Mouse (Mus musculus) frontal cortex, adult 2 months (tissue): ENCODE data around the gene Clp1. TPM values are rescaled to one million over a fixed set of nuclear protein-coding genes. Genes with fewer than 3 reads are reported as not detected.
"Not testable (repeated sequence)": the region's sequence is repeated elsewhere in the genome, so short reads cannot be mapped to it uniquely, and the experiment has no call there.

Experiments used
- DNase-seq, 2 experiments: peaks; one replicate each; pipeline ENCODE4 v3.0.0; 2022; ENCODE audit warnings: low spot score in 1 of 2; ENCODE audit errors: extremely low spot score in 1 of 2
- polyA plus RNA-seq: library from polyadenylated mRNA; depleted of rRNA; stranded (reverse); fragments of >200 nt; gene quantifications from 2 replicates; pipeline ENCODE4 v1.2.3, GENCODE M21; 2012

Clp1 gene
- polyA plus RNA-seq, 1 experiment: 9.4 TPM

DNA sequence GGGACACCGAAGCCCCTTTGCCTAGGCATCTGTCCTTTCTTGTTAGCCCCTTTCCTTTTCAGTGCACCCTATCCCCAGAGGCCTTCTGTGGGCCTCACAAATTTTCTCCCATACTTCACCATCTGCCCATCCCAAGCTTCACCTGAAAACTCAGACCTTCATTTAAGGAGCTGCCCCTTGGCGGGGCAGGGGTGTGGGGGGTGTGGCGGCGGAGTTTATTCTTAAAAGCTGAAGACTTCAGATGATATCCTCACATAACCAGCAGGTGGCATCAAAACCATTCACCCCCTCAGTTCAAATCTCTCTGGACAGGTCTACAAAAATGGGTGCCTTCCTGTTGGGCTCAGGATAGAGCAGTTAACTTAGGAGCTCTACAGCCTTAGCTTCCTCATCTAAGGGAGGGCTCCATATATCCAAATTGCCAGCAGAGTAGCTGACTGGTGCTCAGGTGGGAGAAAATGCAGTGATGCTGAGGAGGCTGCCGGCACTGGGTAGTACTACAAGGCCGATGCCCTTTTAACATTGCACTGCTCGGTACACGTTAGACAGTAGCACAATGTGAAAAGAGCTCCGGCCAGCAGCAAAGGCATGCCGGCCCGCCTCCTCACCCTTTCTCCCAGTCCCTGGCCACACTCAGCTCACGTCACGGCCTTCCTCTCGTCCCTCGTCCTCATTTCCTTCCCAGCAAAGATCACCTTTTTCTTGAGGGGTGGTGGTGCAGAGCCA, 13.6 kb upstream of the Clp1 start:
- DNase-seq: peak in 1 of 2 experiments; percentile 45

DNA sequence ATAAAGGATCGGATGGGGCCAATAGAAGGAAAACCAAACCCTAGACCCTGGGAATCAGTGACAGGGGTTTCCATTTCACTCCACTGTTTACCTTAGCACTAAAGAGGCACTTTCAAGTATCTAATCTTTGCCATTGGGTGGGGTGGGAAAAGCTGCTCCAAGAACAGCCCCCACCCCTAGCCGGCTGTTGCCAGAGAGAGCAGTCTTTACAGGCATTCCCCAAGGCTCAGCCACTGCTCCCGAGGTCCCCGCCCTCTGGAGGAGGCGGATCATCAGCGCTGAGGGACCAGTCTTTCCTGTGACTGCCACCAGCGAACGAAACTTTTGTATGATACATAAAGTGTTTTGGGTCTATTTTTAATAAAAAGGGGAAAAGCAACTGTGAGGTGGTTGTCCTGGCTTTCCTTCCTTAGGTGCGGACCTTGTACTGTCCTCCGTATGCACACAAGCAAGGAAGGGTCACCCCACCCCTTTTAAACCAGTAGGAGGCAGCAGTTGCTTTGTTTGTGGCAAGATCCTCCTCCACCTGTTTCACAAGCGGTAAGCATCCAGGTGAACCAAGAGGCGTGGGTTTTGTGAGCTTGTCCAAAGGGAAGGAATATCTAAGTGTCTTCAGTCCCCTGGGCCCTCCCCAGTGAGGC, 11.2 kb upstream of the Clp1 start:
- no peak for DNase-seq

DNA sequence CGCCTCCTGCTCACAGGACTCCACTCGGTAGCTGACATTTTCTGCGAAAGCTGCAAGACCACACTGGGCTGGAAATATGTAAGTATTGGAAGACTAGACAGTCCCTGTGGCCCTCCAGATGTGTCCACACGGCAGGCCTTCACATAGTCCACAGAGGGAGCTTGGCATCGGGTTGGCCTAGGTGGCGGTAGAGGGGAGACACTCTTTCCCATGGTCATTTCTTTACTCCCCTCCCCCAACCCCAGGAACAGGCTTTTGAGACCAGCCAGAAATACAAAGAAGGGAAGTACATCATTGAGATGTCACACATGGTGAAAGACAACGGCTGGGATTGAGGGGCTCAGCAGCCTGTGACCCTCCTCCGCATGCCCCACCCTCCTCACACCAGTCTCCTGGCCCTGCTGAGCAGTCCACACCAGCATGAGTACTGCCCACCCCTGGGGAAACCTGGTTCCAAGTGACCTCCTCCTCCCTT, 10.3 kb upstream of the Clp1 start:
- DNase-seq: no peak

DNA sequence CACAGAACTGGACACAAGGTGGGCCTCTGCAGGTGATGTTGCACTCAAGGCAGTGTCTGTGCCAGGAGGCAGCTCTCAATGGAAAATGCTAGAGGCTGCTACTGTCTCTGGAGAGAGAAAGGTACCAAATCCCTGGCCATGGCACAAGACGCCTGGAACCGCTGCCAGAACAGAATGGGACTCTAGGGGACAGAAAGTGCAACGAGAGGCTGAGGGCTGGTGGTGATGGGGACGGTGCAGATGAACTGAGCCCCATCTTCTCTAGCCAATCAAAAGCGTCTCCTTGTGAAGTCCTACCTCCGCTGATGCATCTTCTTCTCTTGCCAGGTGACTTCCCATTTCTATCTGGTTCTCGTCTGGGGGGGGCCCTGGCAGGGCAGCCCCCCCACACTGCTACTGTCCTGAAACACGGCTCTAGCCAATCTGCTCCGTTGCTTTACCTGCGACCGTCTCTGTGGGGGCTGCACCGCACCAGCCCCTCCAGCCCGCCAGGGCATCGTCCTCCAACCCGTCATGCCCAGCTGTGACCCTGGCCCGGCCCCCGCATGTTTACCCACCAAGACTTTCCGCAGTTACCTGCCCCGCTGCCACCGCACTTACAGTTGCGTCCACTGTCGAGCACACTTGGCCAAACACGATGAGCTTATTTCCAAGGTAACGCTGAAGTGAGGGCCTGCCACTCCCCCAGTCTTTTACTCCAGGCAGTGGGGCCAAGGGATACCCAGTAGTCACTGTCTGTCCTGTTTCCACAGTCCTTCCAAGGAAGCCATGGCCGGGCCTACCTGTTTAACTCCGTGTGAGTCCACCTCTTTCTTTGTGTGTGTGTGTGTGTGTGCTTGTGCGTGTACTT, 9.4 kb upstream of the Clp1 start:
- DNase-seq: no peak

DNA sequence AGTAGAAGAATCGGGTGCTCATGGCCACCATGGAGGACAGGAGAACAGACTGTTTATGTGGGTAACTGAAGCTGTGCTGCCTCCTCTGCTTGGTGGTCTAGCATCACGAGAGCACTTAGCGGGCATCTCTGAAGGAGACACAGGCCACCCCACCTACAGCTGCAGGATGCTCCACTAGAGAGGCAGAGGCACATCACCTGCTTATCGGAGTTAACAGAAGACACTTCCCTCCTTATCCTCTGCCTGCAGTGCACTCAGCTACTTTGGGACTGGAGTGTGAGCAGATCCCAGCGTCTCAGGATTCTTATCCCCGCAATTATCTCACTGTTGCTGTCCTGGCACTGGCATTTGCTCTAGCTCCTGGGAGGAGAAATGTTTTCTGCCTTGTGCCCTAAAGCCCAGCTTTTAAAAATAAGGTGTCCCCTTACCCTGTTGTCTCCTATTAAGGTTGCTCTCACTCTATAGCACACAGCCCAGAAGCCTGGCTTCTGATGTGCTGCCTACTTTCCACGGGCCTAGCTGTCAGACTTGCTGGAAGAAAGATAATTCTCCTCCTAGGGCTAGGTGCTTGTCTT, 8.3 kb upstream of the Clp1 start:
- DNase-seq: no peak

DNA sequence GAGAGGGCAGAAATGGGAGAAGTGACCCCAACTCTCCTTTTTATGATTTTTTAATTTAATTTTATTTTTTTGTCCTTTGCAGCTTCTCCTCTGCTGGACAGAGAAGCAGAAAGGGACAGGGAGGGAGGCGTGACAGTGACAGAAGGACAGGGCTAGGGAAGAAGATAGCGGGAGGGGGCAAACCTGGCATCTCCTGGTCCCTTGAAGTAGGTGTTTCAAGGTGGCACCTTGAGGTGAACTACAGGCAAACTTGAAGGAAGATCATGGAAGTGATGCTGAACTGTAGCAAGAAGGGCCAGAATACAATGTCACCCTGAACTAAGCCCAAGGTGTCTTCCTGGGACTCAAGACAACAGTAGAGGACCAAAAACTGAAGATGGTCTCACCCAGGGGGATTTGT, 7.8 kb upstream of the Clp1 start:
- DNase-seq: no peak

DNA sequence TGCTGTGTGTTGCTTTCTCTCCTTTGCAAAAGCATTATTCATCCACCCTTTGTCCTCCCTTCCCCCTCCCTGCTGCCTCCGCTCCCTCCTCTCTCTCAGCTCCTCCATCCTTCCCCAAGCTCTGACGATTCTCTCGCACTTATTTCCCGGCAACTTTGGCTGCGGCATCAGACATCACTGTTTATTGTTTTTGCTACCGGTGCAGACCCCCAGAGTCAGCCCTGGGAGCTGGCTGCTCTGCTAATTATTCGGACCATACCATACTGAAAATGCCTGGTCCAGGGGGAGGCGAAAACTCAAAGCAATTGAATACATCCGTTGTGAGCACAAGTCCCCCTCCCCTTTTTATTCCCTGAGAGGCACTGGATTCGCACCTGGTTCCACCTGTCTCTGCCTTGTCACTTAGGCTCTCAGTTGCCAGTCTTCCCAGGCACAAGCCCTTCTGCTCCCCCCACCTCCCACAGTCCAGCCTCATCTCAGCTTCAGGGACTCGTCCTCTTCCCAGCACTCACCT, 7.3 kb upstream of the Clp1 start:
- DNase-seq: peak in 1 of 2 experiments; percentile 50

DNA sequence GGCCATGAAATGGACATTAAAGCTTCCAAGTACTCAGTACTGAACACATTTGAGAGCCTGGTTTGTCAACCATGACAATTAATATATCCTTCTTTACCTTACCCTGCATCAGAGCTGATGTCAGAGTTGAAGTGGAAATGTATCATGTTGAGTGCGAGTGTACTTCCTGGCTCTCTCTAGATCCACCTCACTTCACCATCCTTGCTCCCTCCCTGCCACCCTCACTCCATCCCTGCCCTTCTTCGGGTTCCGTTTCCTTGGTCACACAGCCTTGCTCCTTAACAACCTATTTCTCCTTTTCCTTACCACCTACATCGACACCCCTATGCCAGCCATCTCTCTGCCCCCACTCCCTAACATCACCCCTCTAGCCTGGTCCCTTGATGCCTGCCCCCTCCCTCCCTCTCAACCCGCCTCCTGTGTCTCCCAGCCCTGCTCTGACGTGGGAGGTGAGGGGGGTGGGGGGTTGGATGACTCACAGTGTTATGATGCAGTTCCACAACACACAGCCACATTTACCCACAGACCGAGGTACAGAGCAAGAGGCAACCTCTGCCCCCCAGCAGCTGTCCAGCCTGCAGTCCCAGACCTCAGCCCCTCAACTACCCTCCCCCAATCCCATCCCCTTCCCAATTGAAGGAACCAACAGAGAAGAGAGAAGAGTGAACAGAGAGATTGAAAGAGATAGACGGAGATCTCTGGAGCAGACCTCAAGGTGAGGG, 6.6 kb upstream of the Clp1 start, which contains the start of gene Ypel4:
Gene Ypel4, plus strand, starts transcription at position 480 of the 722 bp plus-strand sequence.
- peak; percentile 70 to 81 for DNase-seq

DNA sequence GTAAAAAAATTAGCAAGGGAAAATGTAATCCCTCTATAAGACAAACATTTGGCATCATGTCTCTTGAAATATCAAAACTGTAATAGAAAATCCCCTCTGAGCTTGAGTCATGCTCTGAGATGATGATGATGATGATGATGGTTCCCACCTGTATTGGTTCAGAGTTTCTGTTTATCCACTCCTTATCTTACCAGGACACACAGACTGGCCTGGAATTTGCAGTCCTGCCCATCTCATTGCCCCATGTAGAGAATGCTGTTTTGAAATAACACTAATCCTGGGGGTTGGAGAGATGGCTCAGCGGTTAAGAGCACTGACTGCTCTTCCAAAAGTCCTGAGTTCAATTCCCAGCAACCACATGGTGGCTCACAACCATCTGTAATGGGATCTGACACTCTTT, 5.2 kb upstream of the Clp1 start:
- DNase-seq: no peak

DNA sequence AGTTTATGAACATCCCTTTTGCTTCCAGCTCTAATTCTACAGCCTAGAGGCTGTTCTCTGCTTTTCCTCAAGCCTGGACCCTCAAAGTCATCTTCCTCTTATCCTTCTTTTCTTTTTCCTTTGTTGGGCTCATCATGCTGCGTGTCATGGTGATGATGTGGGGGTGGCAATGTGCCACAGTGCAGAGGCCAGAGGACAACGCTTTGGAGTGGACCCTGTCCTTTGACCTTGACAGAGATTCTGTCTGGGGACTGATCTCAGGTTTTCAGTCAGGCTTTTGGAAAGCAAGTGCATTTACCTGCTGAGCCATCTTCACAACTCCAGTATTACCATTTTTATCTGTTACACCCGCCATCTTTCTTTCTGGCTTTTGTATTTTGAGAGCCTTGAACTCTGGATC, 4.1 kb upstream of the Clp1 start:
- no peak for DNase-seq

DNA sequence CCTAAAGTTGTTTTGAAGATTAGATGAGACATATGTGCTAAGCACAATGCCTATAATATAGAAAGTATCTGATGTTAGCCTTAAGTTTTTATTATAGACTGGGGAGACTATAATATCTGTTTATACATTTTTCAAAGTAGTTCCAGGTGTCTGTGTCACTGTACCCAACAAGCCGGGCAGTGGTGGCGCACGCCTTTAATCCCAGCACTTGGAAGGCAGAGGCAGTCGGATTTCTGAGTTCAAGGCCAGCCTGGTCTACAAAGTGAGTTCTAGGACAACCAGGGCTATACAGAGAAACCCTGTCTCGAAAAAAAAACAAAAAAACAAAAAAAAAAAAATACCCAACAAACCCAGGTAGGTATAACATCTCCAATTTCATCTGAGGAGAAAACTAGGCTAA, 1.0 kb upstream of the Clp1 start:
- not testable (repeated sequence) for DNase-seq

DNA sequence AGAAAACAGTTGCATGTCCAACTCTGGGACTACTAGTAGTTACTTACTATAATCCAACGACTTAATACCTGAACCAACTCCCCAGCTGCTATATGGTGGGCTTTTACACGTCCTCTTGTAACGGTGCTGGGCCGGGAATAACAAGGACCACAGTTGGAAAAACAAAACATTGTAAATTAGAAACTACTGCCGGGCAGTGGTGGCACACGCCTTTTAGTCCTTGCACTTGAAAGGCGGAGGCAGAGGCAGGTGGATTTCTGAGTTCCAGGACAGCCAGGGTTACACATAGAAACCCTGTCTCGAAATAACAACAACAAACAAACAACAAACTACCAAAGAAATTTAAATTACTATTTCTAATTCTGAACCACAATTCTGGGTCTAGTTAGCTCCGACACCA, 434 bp downstream of the Clp1 start:
- DNase-seq: no peak

DNA sequence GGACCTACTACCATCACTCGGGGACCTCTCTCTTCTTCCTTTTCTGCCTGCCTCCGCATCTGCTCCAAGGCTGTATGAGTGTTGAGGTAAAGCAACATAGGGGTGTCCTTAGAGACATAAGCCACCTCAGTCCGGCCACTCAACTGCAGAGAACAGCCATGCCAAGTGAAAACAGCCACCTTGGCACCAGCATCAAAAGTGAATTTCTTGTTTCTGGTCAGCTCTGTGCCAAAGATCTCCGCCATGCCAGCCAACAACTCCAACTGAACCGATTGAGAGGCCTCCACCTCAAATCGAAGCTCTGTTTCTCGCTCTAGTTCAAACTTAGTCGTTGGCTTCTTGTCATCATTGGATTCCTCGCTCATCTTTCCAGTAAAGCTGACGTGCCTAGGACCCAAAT, 1.4 kb downstream of the Clp1 start:
- no peak for DNase-seq

DNA sequence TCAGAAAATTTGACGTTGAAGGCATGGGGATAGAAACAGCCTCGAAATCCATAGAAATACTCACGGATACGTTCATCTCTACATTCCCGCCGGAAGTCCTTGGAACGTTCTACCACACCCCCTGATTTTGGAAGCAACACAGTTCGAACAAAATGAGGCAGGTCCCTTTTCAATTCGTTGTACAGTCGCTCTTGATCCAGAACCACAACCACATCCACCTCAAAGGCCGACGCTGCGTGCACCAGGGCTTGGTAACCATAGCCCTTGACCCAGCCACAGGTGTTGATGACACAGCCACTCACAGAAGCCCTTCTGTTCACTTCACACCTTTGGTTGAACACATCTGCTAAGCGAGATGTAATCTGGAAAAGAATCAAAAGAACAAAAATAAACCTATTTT, 3.3 kb downstream of the Clp1 start:
- DNase-seq: no peak

DNA sequence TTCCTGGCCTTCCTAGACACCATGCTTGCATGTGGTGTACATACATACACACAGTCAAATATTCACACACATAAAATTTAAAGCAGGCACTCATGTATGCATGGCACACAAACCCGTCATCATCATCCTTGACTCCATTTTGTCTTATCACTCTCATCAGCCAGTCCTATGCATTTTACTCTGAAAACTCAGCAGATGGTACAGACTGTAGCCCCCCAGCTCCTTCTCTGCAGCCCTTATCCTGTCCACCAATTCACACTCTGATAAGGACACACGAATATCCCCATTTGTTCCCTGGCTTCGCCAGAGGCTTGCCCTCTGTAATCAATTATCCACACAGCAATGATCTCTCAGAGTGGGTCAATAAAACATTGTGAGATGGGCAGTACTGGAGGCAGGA, 6.0 kb downstream of the Clp1 start:
- DNase-seq: no peak

DNA sequence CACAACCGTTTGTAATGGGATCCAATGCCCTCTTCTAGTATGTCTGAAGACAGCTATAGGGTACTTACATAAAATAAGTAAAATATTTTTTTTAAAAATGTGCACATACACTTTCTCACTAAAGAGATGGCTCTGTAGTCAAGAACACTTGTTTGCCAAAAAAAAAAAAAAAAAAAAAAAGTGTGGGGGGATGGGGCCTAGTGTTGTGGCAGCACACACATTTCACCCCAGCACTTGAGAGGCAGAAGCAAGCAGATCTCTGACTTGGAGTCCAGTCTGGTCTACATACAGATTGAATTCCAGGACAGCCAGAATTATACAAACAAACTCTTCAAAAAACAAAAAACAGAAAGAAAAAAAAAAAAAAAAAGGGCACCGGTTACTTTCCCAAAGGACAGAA, 6.4 kb downstream of the Clp1 start:
- no peak for DNase-seq

DNA sequence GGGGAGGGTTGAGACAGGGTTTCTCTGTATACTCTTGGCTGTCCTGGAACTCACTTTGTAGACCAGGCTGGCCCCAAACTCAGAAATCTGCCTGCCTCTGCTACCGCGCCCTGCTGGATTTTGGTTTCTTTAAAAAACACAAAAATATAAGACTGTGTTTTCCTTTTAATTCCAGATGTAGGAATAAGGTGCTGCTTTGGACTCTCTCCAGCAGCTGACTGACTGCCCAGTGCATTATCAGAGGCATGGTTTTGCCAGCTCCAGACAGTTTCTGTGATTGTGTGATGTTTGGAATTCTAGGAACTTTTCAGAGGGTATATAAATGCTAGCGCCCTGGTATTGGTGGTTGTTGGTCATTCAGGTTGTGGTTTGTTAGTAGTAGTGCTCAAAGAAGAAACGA, 9.8 kb downstream of the Clp1 start:
- DNase-seq: no peak

DNA sequence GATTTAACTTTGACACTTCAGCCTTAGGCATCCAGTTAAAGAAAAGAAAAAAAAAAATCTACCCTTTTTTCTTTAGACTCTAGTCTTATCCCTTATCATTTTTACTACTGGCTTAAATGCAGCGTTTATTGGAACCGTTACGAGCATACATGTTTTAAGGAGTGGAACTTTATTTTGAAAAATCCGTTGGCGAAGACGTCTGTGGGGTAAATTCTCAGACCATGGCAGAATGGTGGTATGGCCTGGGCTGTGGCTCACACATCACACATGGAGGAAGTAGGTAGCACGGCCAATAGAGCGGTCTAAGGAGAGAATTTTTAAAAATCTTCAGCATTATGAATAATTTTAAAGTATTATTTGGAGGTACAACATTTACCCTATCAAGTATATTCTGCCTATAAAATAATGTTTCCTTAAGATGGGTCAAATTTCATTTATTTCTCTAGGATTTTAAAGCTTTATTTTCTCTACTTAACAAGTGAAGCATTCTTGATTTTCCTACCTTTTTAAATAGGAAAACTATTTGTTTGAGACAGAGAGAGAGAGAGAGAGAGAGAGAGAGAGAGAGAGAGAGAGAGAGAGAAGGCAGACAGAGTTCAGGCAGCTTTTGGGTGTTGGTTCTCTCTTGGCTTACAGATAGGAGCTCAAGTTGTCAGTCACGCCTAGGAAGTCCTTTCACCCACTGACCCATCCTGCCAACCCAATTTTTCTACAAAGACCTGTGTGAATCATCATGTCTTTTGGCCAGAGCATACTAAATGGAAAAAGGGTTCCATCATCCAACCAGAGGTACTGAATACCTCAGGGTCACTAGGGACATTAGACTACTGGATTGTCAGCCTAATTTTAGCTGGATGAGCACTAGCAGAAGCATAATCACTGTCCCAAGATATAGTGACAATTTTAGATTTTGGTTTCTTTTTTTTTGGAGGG, 10.5 kb downstream of the Clp1 start:
- peak in 1 of 2 experiments; percentile 16 for DNase-seq
